Mouse (Mus musculus): Measurements from ENCODE around the gene Bach1. TPM values are rescaled to one million over a fixed set of nuclear protein-coding genes. Genes with fewer than 3 reads are reported as not detected.

Gene Bach1
- total and polyA plus RNA-seq, 3 experiments: 8.3 to 27.9 (median 26.4) TPM

- DNase-seq: no peak
- intact Hi-C loops (cut with DNase I): no loop called here
- Histone ChIP-seq H3K9ac (ENCODE audit: low read depth, low read length) (no peak overlapping the region), H3K27me3 (ENCODE audit: control insufficient read depth, insufficient read depth, low read length) (no peaks in the 10 kb centered on the region), H3K4me3 (no peak overlapping the region), H3K4me1 (ENCODE audit: control insufficient read depth, insufficient read depth, low read length) (no peaks in the 10 kb centered on the region), H3K27ac (no peak overlapping the region), H3K79me2 (replicated peaks; ENCODE audit: control insufficient read depth, insufficient read depth, low read length) (no peaks in the 10 kb centered on the region), H3K36me3 (ENCODE audit: control insufficient read depth, insufficient read depth, low read length) (no peaks in the 10 kb centered on the region)
- 74% methylated on average over 4 of the region's 4 CpGs for WGBS
- TF ChIP-seq CTCF (IDR thresholded peaks at IDR 0.05): no peak
- TF ChIP-seq POLR2A (IDR thresholded peaks at IDR 0.05; ENCODE audit: insufficient read depth, low read depth, low read length): no peak
- TF ChIP-seq EP300 (IDR thresholded peaks at IDR 0.05; ENCODE audit: insufficient read depth, low read depth, low read length): no peak
Measured at GRCm38 (mm10) chr16:87777373-87777772, 78.6 kb downstream of the Bach1 start.

GRCm38 (mm10) chr16:87781637-87782036 is 82.9 kb downstream of the Bach1 start:
- Histone ChIP-seq H3K4me1 (ENCODE audit: control insufficient read depth, insufficient read depth, low read length) (peaks cover 3% of the 10 kb centered on the region), H3K4me3 (no peak overlapping the region), H3K9ac (ENCODE audit: low read depth, low read length) (no peak overlapping the region), H3K79me2 (replicated peaks; ENCODE audit: control insufficient read depth, insufficient read depth, low read length) (no peaks in the 10 kb centered on the region), H3K27ac (no peak overlapping the region), H3K27me3 (ENCODE audit: control insufficient read depth, insufficient read depth, low read length) (no peaks in the 10 kb centered on the region), H3K36me3 (ENCODE audit: control insufficient read depth, insufficient read depth, low read length) (no peaks in the 10 kb centered on the region)
- DNase-seq: no peak
- intact Hi-C loops (cut with DNase I): no loop called here
- WGBS: 69% methylated on average over 7 of the region's 7 CpGs
- TF ChIP-seq CTCF (IDR thresholded peaks at IDR 0.05) (no peak), EP300 (IDR thresholded peaks at IDR 0.05; ENCODE audit: insufficient read depth, low read depth, low read length) (no peak), POLR2A (IDR thresholded peaks at IDR 0.05; ENCODE audit: insufficient read depth, low read depth, low read length) (no peak)

Other genes with a start within 250 kb of the Bach1 start
- gene Usp16, start 244.2 kb upstream of the Bach1 start, total RNA-seq (2021): 10 to 100 TPM; 43.2 to 47.2 TPM
- gene Usp16, start 244.2 kb upstream of the Bach1 start, polyA plus RNA-seq (2012; rRNA removed): 22.9 and 33.1 TPM in 2 replicates
- 100 to 1,000 TPM; 149 to 164 TPM for gene Cct8, start 203.1 kb upstream of the Bach1 start, total RNA-seq (2021)
- gene Cct8, start 203.1 kb upstream of the Bach1 start, polyA plus RNA-seq (2012; rRNA removed): 32.0 and 94.8 TPM in 2 replicates
- 1 to 10 TPM; 2.0 to 2.2 TPM for gene Map3k7cl, start 145.6 kb upstream of the Bach1 start, total RNA-seq (2021)
- 1.5 and 1.6 TPM in 2 replicates for gene Map3k7cl, start 145.6 kb upstream of the Bach1 start, polyA plus RNA-seq (2012; rRNA removed)